Mouse (Mus musculus): ENCODE data around the gene Dlst.

DNA sequence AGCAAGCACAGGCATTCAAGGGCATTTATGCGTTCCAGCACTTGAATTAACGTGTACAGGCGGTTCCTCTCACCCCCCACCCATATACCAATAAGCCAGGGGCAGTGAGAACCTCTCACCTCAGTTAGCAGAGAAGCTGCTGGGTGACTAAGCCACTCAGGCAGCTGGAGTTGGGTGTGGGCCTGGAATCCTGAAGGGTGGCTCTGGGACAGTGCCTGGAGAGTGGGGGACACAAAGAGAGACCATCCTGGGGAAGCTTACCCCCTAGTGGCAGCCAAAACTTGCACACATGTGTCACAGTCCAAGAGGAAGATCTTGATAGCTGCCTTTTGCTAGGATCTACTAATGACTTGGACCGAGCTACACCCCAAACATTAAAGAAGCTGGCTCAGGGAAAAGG lies 26.0 kb downstream of the Dlst start:
- TF ChIP-seq CTCF (IDR thresholded peaks at IDR 0.05; ENCODE audit: control insufficient read depth, insufficient read depth, insufficient replicate concordance, low read depth, low read length) (no peak), POLR2A (IDR thresholded peaks at IDR 0.05; ENCODE audit: control insufficient read depth, low read depth, low read length) (no peak)
